Mouse (Mus musculus) MN1 (cell line): ENCODE data around the gene Scgb1b19.
"Not testable (repeated sequence)": the region's sequence is repeated elsewhere in the genome, so short reads cannot be mapped to it uniquely, and the experiment has no call there.

Experiments
- DNase-seq: peaks from one replicate; pipeline ENCODE4 v3.0.0-alpha.2; 2016; ENCODE audit warnings: low spot score

The Scgb1b19 gene

DNA sequence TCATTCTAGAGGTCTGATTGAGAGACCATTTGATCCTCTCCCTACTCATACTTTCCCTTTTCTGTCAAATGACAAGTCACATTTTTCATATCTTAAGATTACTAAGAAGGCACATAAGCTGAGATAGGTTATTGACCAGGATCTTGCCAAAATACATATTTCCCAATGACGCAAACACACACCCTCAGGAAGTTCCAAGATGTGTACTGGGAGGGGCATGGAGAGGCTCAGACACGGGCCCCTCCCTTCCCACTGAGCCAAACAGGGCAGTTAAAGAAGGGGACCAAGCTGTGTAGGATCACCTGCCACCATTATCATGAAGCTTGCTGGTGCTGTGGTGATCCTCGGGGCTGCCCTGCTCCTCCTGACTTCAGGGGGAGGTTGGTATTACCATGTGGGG is at the start of gene Scgb1b19:
Gene Scgb1b19 (plus strand): TSS at position 301 of the 400 bp plus-strand sequence.
- not testable (repeated sequence) for DNase-seq

- not testable (repeated sequence) for DNase-seq
Measured at GRCm38 (mm10) chr7:33280238-33280637, 6.9 kb upstream of the Scgb1b19 start, which contains the start of gene Scgb2b19. Gene Scgb2b19 (minus strand): TSS chr7:33280338.
